Mouse (Mus musculus): ENCODE measurements around the gene Cercam. TPM values are rescaled to one million over a fixed set of nuclear protein-coding genes. Genes with fewer than 3 reads are reported as not detected.

The Cercam gene
- 12.0 TPM for polyA plus RNA-seq (2021)

- ATAC-seq (peak; percentile 79), DNase-seq (ENCODE audit: low read depth, low spot score) (no peak)
- H3K27me3 ChIP-seq = no peaks in the 10 kb centered on the region
- ChIA-PET POLR2A (no interaction called here), CTCF (interaction anchor here (1.1 kb wide), 2 partner anchors 11 to 17 kb away, joined by 3 to 6 read pairs; no protein-coding TSS in a partner anchor)
- in situ Hi-C loops (cut with MboI; ENCODE audit: low pct_unique_long_range_greater_than_20kb) = no loop called here
- no peak for TF ChIP-seq CTCF (IDR thresholded peaks at IDR 0.05)
Measured at GRCm38 (mm10) chr2:29868949-29869645, at the start of gene Cercam. Cercam (plus strand) TSS chr2:29869164.

GRCm38 (mm10) chr2:29819363-29819762, 49.6 kb upstream of the Cercam start:
- CTCF ChIA-PET = interaction anchor here (2.9 kb wide), 1 partner anchor 54 kb away, joined by 10 read pairs; no protein-coding TSS in a partner anchor
- no peak for DNase-seq (ENCODE audit: low read depth, low spot score)
- in situ Hi-C loops (cut with MboI; ENCODE audit: low pct_unique_long_range_greater_than_20kb) = loop anchor here (5.0 kb wide), 2 partner anchors 52 to 93 kb away; no protein-coding TSS in a partner anchor
- POLR2A ChIA-PET = interaction anchor here (0.6 kb wide), 1 partner anchor 90 kb away, joined by 4 read pairs; no protein-coding TSS in a partner anchor
- no peaks in the 10 kb centered on the region for H3K27me3 ChIP-seq
- TF ChIP-seq CTCF (IDR thresholded peaks at IDR 0.05) = no peak
- ATAC-seq = no peak

GRCm38 (mm10) chr2:29820025-29820817, 48.7 kb upstream of the Cercam start, which contains the start of gene Urm1:
Urm1 (plus strand) TSS chr2:29820075.
- DNase-seq (ENCODE audit: low read depth, low spot score) (no peak), ATAC-seq (peak; percentile 10)
- CTCF ChIA-PET = interaction anchor here (2.9 kb wide), 1 partner anchor 55 kb away, joined by 10 read pairs; no protein-coding TSS in a partner anchor
- no peak for TF ChIP-seq CTCF (IDR thresholded peaks at IDR 0.05)
- H3K27me3 ChIP-seq = no peaks in the 10 kb centered on the region
- POLR2A ChIA-PET = interaction anchor here (1.1 kb wide), 1 partner anchor 30 kb away, joined by 5 read pairs; no protein-coding TSS in a partner anchor
- in situ Hi-C loops (cut with MboI; ENCODE audit: low pct_unique_long_range_greater_than_20kb) = no loop called here

DNA sequence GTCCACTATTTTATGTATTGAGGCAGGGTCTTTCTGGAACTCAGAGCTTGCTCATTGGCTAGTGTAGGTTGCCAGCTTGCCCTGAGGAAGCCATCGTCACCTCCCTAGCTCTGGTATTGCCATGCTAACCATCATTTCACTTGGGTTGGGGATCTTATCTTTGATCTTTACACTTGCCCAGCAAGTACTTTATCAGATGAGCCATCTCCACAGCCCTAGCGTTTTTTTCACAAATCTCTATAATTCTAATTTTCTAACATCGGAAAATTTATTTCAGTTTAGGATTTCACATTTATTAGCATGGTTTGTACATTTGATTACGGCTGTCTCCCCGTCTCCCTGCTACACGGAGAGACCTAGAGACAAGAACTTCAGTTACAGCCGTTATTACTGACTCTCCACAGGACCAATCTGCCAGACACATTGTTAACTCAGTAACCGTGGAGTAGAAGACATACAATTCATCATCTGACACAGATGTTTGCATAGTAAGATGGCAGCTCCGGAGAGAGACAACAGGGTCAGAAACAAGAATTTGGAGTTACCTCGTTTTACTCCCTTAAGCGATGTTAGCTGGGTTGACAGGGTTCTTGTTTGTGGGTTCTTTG, 42.5 kb upstream of the Cercam start:
- CTCF ChIA-PET = interaction anchor here (0.6 to 1.7 kb wide), 3 partner anchors 9 to 153 kb away, joined by 3 read pairs; no protein-coding TSS in a partner anchor
- no peak for ATAC-seq
- no peak for TF ChIP-seq CTCF (IDR thresholded peaks at IDR 0.05)
- DNase-seq (ENCODE audit: low read depth, low spot score) = no peak
- in situ Hi-C loops (cut with MboI; ENCODE audit: low pct_unique_long_range_greater_than_20kb) = no loop called here
- no peaks in the 10 kb centered on the region for H3K27me3 ChIP-seq
- POLR2A ChIA-PET = no interaction called here

- ChIA-PET POLR2A (interaction anchor here (0.6 to 1.0 kb wide), 2 partner anchors 32 to 795 kb away, joined by 3 to 4 read pairs; no protein-coding TSS in a partner anchor), CTCF (interaction anchor here (0.6 to 1.6 kb wide), 2 partner anchors 38 to 152 kb away, joined by 3 read pairs; no protein-coding TSS in a partner anchor)
- peak; percentile 69 for DNase-seq (ENCODE audit: low read depth, low spot score)
- ATAC-seq = peak; percentile 89
- in situ Hi-C loops (cut with MboI; ENCODE audit: low pct_unique_long_range_greater_than_20kb) = no loop called here
- no peaks in the 10 kb centered on the region for H3K27me3 ChIP-seq
- TF ChIP-seq CTCF (IDR thresholded peaks at IDR 0.05) = no peak
Measured at GRCm38 (mm10) chr2:29826926-29827708, 41.8 kb upstream of the Cercam start.

GRCm38 (mm10) chr2:29827709-29828024, 41.3 kb upstream of the Cercam start:
- in situ Hi-C loops (cut with MboI; ENCODE audit: low pct_unique_long_range_greater_than_20kb) = no loop called here
- no peak for TF ChIP-seq CTCF (IDR thresholded peaks at IDR 0.05)
- ATAC-seq (no peak), DNase-seq (ENCODE audit: low read depth, low spot score) (no peak)
- ChIA-PET CTCF (no interaction called here), POLR2A (interaction anchor here (0.6 to 1.0 kb wide), 2 partner anchors 31 to 794 kb away, joined by 3 to 4 read pairs; no protein-coding TSS in a partner anchor)
- H3K27me3 ChIP-seq = no peaks in the 10 kb centered on the region

GRCm38 (mm10) chr2:29831106-29831505, 37.9 kb upstream of the Cercam start:
- in situ Hi-C loops (cut with MboI; ENCODE audit: low pct_unique_long_range_greater_than_20kb) = no loop called here
- ATAC-seq = no peak

GRCm38 (mm10) chr2:29833796-29834195, 35.2 kb upstream of the Cercam start:
- no peak for TF ChIP-seq CTCF (IDR thresholded peaks at IDR 0.05)
- ChIA-PET POLR2A (interaction anchor here (0.7 to 1.1 kb wide), 3 partner anchors 16 to 184 kb away, joined by 3 to 5 read pairs (median 4); no protein-coding TSS in a partner anchor), CTCF (interaction anchor here (1.6 kb wide), 1 partner anchor 16 kb away, joined by 3 read pairs; no protein-coding TSS in a partner anchor)
- DNase-seq (ENCODE audit: low read depth, low spot score) (no peak), ATAC-seq (no peak)
- no peaks in the 10 kb centered on the region for H3K27me3 ChIP-seq
- in situ Hi-C loops (cut with MboI; ENCODE audit: low pct_unique_long_range_greater_than_20kb) = no loop called here

More at GRCm38 (mm10) chr2:29831106-29831505, 37.9 kb upstream of the Cercam start:
- ChIA-PET POLR2A (no interaction called here), CTCF (no interaction called here)
- no peak for TF ChIP-seq CTCF (IDR thresholded peaks at IDR 0.05)
- no peaks in the 10 kb centered on the region for H3K27me3 ChIP-seq
- no peak for DNase-seq (ENCODE audit: low read depth, low spot score)

GRCm38 (mm10) chr2:29835391-29835899, 33.5 kb upstream of the Cercam start:
- POLR2A ChIA-PET = interaction anchor here (0.6 kb wide), 1 partner anchor 19 kb away, joined by 3 read pairs; no protein-coding TSS in a partner anchor
- no peak for ATAC-seq
- CTCF ChIA-PET = no interaction called here
- TF ChIP-seq CTCF (IDR thresholded peaks at IDR 0.05) = no peak
- no peaks in the 10 kb centered on the region for H3K27me3 ChIP-seq
- in situ Hi-C loops (cut with MboI; ENCODE audit: low pct_unique_long_range_greater_than_20kb) = no loop called here
- no peak for DNase-seq (ENCODE audit: low read depth, low spot score)

All from Patski (cell line).